Mouse (Mus musculus): ENCODE data around the gene Polrmt. TPM values are rescaled to one million over a fixed set of nuclear protein-coding genes. Genes with fewer than 3 reads are reported as not detected.
"Not testable (repeated sequence)": the region's sequence is repeated elsewhere in the genome, so short reads cannot be mapped to it uniquely, and the experiment has no call there.

Polrmt gene
- total RNA-seq, 2 experiments from 2014 or later, result 40.1 to 43.7 TPM

GRCm38 (mm10) chr10:79717640-79718357, 28.6 kb downstream of the Polrmt start:
- intact Hi-C loops (cut with DNase I), result no loop called here
- peak in 1 of 2 experiments; percentile 71 for DNase-seq (ENCODE audit: extremely low spot score in 1 of 2, low spot score in 2 of 2)

GRCm38 (mm10) chr10:79716988-79717355, 29.4 kb downstream of the Polrmt start:
- peak in 1 of 2 experiments; percentile 81 for DNase-seq (ENCODE audit: extremely low spot score in 1 of 2, low spot score in 2 of 2)
- intact Hi-C loops (cut with DNase I), result no loop called here

- DNase-seq (ENCODE audit: extremely low spot score in 1 of 2, low spot score in 2 of 2), result peak in 1 of 2 experiments; percentile 72
These were observed 30.0 kb downstream of the Polrmt start, which contains the start of gene Hcn2 for GRCm38 (mm10) chr10:79716254-79716987. Gene Hcn2 (plus strand): TSS chr10:79716634.

GRCm38 (mm10) chr10:79714996-79715395, 31.4 kb downstream of the Polrmt start:
- peak in 1 of 2 experiments; percentile 81 for DNase-seq (ENCODE audit: extremely low spot score in 1 of 2, low spot score in 2 of 2)
- intact Hi-C loops (cut with DNase I), result no loop called here

More at GRCm38 (mm10) chr10:79716254-79716987, 30.0 kb downstream of the Polrmt start, which contains the start of gene Hcn2:
- intact Hi-C loops (cut with DNase I), result no loop called here

- peak in 1 of 2 experiments; percentile 34 for DNase-seq (ENCODE audit: extremely low spot score in 1 of 2, low spot score in 2 of 2)
- intact Hi-C loops (cut with DNase I), result no loop called here
These were observed 33.2 kb downstream of the Polrmt start for GRCm38 (mm10) chr10:79713163-79713562.

- DNase-seq (ENCODE audit: extremely low spot score in 1 of 2, low spot score in 2 of 2), result peak; percentile 58 to 90
- intact Hi-C loops (cut with DNase I), result no loop called here
These were observed 33.8 kb downstream of the Polrmt start for GRCm38 (mm10) chr10:79712499-79713126.

- intact Hi-C loops (cut with DNase I), result no loop called here
- DNase-seq (ENCODE audit: extremely low spot score in 1 of 2, low spot score in 2 of 2), result no peak
These were observed 34.4 kb downstream of the Polrmt start for GRCm38 (mm10) chr10:79712029-79712428.

GRCm38 (mm10) chr10:79709307-79709706, 37.1 kb downstream of the Polrmt start:
- intact Hi-C loops (cut with DNase I), result no loop called here
- DNase-seq (ENCODE audit: extremely low spot score in 1 of 2, low spot score in 2 of 2), result no peak

GRCm38 (mm10) chr10:79708668-79709067, 37.7 kb downstream of the Polrmt start:
- intact Hi-C loops (cut with DNase I), result no loop called here

GRCm38 (mm10) chr10:79707759-79708158, 38.6 kb downstream of the Polrmt start:
- DNase-seq (ENCODE audit: extremely low spot score in 1 of 2, low spot score in 2 of 2), result peak in 1 of 2 experiments; percentile 42
- intact Hi-C loops (cut with DNase I), result no loop called here

More at GRCm38 (mm10) chr10:79708668-79709067, 37.7 kb downstream of the Polrmt start:
- no peak for DNase-seq (ENCODE audit: extremely low spot score in 1 of 2, low spot score in 2 of 2)

- intact Hi-C loops (cut with DNase I), result no loop called here
- DNase-seq (ENCODE audit: extremely low spot score in 1 of 2, low spot score in 2 of 2), result peak in 1 of 2 experiments; percentile 51
These were observed 39.2 kb downstream of the Polrmt start for GRCm38 (mm10) chr10:79707162-79707561.

- intact Hi-C loops (cut with DNase I), result no loop called here
- peak in 1 of 2 experiments; percentile 50 for DNase-seq (ENCODE audit: extremely low spot score in 1 of 2, low spot score in 2 of 2)
These were observed 39.8 kb downstream of the Polrmt start for GRCm38 (mm10) chr10:79706406-79707094.

- peak in 1 of 2 experiments; percentile 18 for DNase-seq (ENCODE audit: extremely low spot score in 1 of 2, low spot score in 2 of 2)
- intact Hi-C loops (cut with DNase I), result no loop called here
These were observed 40.4 kb downstream of the Polrmt start for GRCm38 (mm10) chr10:79705951-79706350.

- DNase-seq (ENCODE audit: extremely low spot score in 1 of 2, low spot score in 2 of 2), result peak in 1 of 2 experiments; percentile 32
- intact Hi-C loops (cut with DNase I), result no loop called here
These were observed 41.4 kb downstream of the Polrmt start for GRCm38 (mm10) chr10:79704970-79705360.

- intact Hi-C loops (cut with DNase I), result no loop called here
- peak; percentile 98 to 100 for DNase-seq (ENCODE audit: extremely low spot score in 1 of 2, low spot score in 2 of 2)
These were observed 42.1 kb downstream of the Polrmt start, which contains the start of gene Bsg for GRCm38 (mm10) chr10:79704065-79704969. Gene Bsg (plus strand): TSS chr10:79704491.

GRCm38 (mm10) chr10:79703541-79703940, 42.8 kb downstream of the Polrmt start:
- no peak for DNase-seq (ENCODE audit: extremely low spot score in 1 of 2, low spot score in 2 of 2)
- intact Hi-C loops (cut with DNase I), result no loop called here

GRCm38 (mm10) chr10:79702970-79703369, 43.4 kb downstream of the Polrmt start:
- DNase-seq (ENCODE audit: extremely low spot score in 1 of 2, low spot score in 2 of 2); intact Hi-C loops (cut with DNase I): not testable (repeated sequence)
